Mouse (Mus musculus) liver, postnatal 0 days (tissue): ENCODE data around the gene Fbxo48.

Experiments used
- CTCF ChIP-seq: sonication (generic); IDR thresholded peaks from 2 replicates; pipeline ENCODE4 v1.5.1; 2016; ENCODE audit warnings: antibody characterized with exemption, low read depth
- EP300 ChIP-seq: IDR thresholded peaks from 2 replicates; pipeline ENCODE4 v1.6.1; 2016; ENCODE audit warnings: antibody characterized with exemption, low read depth, mild to moderate bottlenecking

GRCm38 (mm10) chr11:16941973-16942452 lies 9.2 kb upstream of the Fbxo48 start:
- TF ChIP-seq CTCF (no peak), EP300 (no peak)
